Mouse (Mus musculus) limb, embryonic 15.5 days (tissue): ENCODE measurements around the gene Zfp629. TPM values are rescaled to one million over a fixed set of nuclear protein-coding genes. Genes with fewer than 3 reads are reported as not detected.

ENCODE experiments used
- ATAC-seq: fragments of 200-750 bp; cut with Nextera tagmentation; 2 replicates; pipeline ENCODE4 v1.8.0; 2017; ENCODE audit warnings: low read depth, moderate TSS enrichment; ENCODE audit not compliant: insufficient number of reproducible peaks, low FRiP score, low TSS enrichment
- H3K27ac ChIP-seq: fragments of 300-500 bp; sonication (generic); 2 replicates; pipeline ENCODE4 v1.5.1; 2015; ENCODE audit warnings: moderate library complexity, mild to moderate bottlenecking, inconsistent platforms
- H3K27me3 ChIP-seq: fragments of 300-500 bp; sonication (generic); 2 replicates; pipeline ENCODE4 v1.6.1; 2015; ENCODE audit warnings: inconsistent platforms
- H3K36me3 ChIP-seq: fragments of 300-500 bp; sonication (generic); 2 replicates; pipeline ENCODE4 v1.6.1; 2015; ENCODE audit warnings: inconsistent platforms
- H3K4me1 ChIP-seq: fragments of 300-500 bp; sonication (generic); 2 replicates; pipeline ENCODE4 v1.6.1; 2015; ENCODE audit warnings: inconsistent platforms
- H3K4me2 ChIP-seq: fragments of 300-500 bp; sonication (generic); 2 replicates; pipeline ENCODE4 v1.6.1; 2015; ENCODE audit warnings: mild to moderate bottlenecking, inconsistent platforms
- H3K4me3 ChIP-seq: fragments of 300-500 bp; sonication (generic); 2 replicates; pipeline ENCODE4 v1.5.1; 2015; ENCODE audit warnings: mild to moderate bottlenecking, inconsistent platforms
- H3K9ac ChIP-seq: fragments of 300-500 bp; sonication (generic); 2 replicates; pipeline ENCODE4 v1.6.1; 2015; ENCODE audit warnings: inconsistent platforms
- H3K9me3 ChIP-seq: fragments of 300-500 bp; sonication (generic); 2 replicates; pipeline ENCODE4 v1.6.1; 2016; ENCODE audit warnings: inconsistent platforms
- WGBS: fragments of 180-500 bp; shearing (Covaris S2); methylation state at CpG from one replicate; pipeline ENCODE4 v1.1.7; 2015; 5-methylcytosine and 5-hydroxymethylcytosine counted together
- polyA plus RNA-seq: library from polyadenylated mRNA; unstranded; fragments of >200 nt; fragmentation: Nextera tagmentation; extraction: Ambion mirVana; gene quantifications from 2 replicates; pipeline ENCODE4 v1.2.1, GENCODE M21; 2015

The Zfp629 gene
- polyA plus RNA-seq, 1 experiment from 2014 or later = 11.7 TPM

GRCm38 (mm10) chr7:127613501-127613900, 2.1 kb downstream of the Zfp629 start:
- H3K4me1 ChIP-seq = peaks cover 19% of the 10 kb centered on the region
- ATAC-seq = no peak
- WGBS = 82% methylated on average over 8 of the region's 8 CpGs

GRCm38 (mm10) chr7:127611561-127611960, 4.0 kb downstream of the Zfp629 start:
- Histone ChIP-seq H3K27me3 (no peaks in the 10 kb centered on the region), H3K4me3 (no peak overlapping the region), H3K9me3 (no peaks in the 10 kb centered on the region), H3K36me3 (peaks cover 60% of the 10 kb centered on the region), H3K4me1 (peaks cover 19% of the 10 kb centered on the region), H3K9ac (no peak overlapping the region), H3K27ac (no peak overlapping the region), H3K4me2 (no peak overlapping the region)
- ATAC-seq = no peak
- 96% methylated on average over 26 of the region's 26 CpGs for WGBS

More at GRCm38 (mm10) chr7:127613501-127613900, 2.1 kb downstream of the Zfp629 start:
- peak overlapping the region; percentile 75; the same call in 1 of the 2 replicates for H3K4me2 ChIP-seq
- H3K9me3 ChIP-seq = no peaks in the 10 kb centered on the region
- no peak overlapping the region for H3K27ac ChIP-seq
- H3K9ac ChIP-seq = no peak overlapping the region
- peak overlapping the region; percentile 97; the same call in 1 of the 2 replicates for H3K4me3 ChIP-seq
- H3K27me3 ChIP-seq = no peaks in the 10 kb centered on the region
- peaks cover 44% of the 10 kb centered on the region for H3K36me3 ChIP-seq

GRCm38 (mm10) chr7:127611011-127611410, 4.6 kb downstream of the Zfp629 start:
- no peak for ATAC-seq
- Histone ChIP-seq H3K4me1 (peaks cover 15% of the 10 kb centered on the region), H3K27ac (no peak overlapping the region), H3K9me3 (no peaks in the 10 kb centered on the region), H3K36me3 (peaks cover 65% of the 10 kb centered on the region), H3K4me2 (no peak overlapping the region), H3K27me3 (no peaks in the 10 kb centered on the region), H3K4me3 (no peak overlapping the region), H3K9ac (no peak overlapping the region)
- 96% methylated on average over 29 of the region's 29 CpGs for WGBS

GRCm38 (mm10) chr7:127607150-127607549, 8.4 kb downstream of the Zfp629 start:
- no peak overlapping the region for H3K9ac ChIP-seq
- H3K27me3 ChIP-seq = no peaks in the 10 kb centered on the region
- no peak overlapping the region for H3K4me2 ChIP-seq
- H3K4me1 ChIP-seq = no peaks in the 10 kb centered on the region
- WGBS = 86% methylated on average over 6 of the region's 6 CpGs
- ATAC-seq = no peak
- no peak overlapping the region for H3K4me3 ChIP-seq
- no peaks in the 10 kb centered on the region for H3K9me3 ChIP-seq
- no peak overlapping the region for H3K27ac ChIP-seq
- H3K36me3 ChIP-seq = peaks cover 81% of the 10 kb centered on the region

GRCm38 (mm10) chr7:127604256-127604655, 11.3 kb downstream of the Zfp629 start:
- H3K4me1 ChIP-seq = no peaks in the 10 kb centered on the region
- H3K36me3 ChIP-seq = peaks cover 81% of the 10 kb centered on the region
- no peak overlapping the region for H3K27ac ChIP-seq

GRCm38 (mm10) chr7:127602903-127603302, 12.7 kb downstream of the Zfp629 start:
- Histone ChIP-seq H3K4me1 (no peaks in the 10 kb centered on the region), H3K4me2 (no peak overlapping the region), H3K36me3 (peaks cover 79% of the 10 kb centered on the region), H3K27ac (no peak overlapping the region), H3K9ac (no peak overlapping the region), H3K4me3 (no peak overlapping the region), H3K27me3 (no peaks in the 10 kb centered on the region), H3K9me3 (no peaks in the 10 kb centered on the region)
- no peak for ATAC-seq
- WGBS = 86% methylated on average over 2 of the region's 2 CpGs

More at GRCm38 (mm10) chr7:127604256-127604655, 11.3 kb downstream of the Zfp629 start:
- 87% methylated on average over 10 of the region's 10 CpGs for WGBS
- Histone ChIP-seq H3K27me3 (no peaks in the 10 kb centered on the region), H3K4me3 (no peak overlapping the region), H3K9ac (no peak overlapping the region), H3K9me3 (no peaks in the 10 kb centered on the region), H3K4me2 (no peak overlapping the region)
- ATAC-seq = no peak

GRCm38 (mm10) chr7:127601735-127602134, 13.9 kb downstream of the Zfp629 start:
- Histone ChIP-seq H3K4me3 (no peak overlapping the region), H3K9ac (no peak overlapping the region), H3K36me3 (peaks cover 80% of the 10 kb centered on the region), H3K9me3 (no peaks in the 10 kb centered on the region), H3K27ac (no peak overlapping the region), H3K27me3 (no peaks in the 10 kb centered on the region), H3K4me1 (no peaks in the 10 kb centered on the region), H3K4me2 (no peak overlapping the region)
- ATAC-seq = no peak
- WGBS = 87% methylated on average over 4 of the region's 4 CpGs

- Histone ChIP-seq H3K4me3 (no peak overlapping the region), H3K4me1 (no peaks in the 10 kb centered on the region), H3K36me3 (peaks cover 85% of the 10 kb centered on the region), H3K4me2 (no peak overlapping the region), H3K27ac (no peak overlapping the region), H3K9ac (no peak overlapping the region), H3K27me3 (no peaks in the 10 kb centered on the region), H3K9me3 (no peaks in the 10 kb centered on the region)
- 90% methylated on average over 7 of the region's 7 CpGs for WGBS
- no peak for ATAC-seq
Measured at GRCm38 (mm10) chr7:127600612-127601011, 15.0 kb downstream of the Zfp629 start.

- H3K4me3 ChIP-seq = no peak overlapping the region
- H3K27ac ChIP-seq = no peak overlapping the region
- peaks cover 97% of the 10 kb centered on the region for H3K36me3 ChIP-seq
- H3K9ac ChIP-seq = no peak overlapping the region
- H3K4me1 ChIP-seq = no peaks in the 10 kb centered on the region
- 94% methylated on average over 17 of the region's 17 CpGs for WGBS
- no peaks in the 10 kb centered on the region for H3K27me3 ChIP-seq
- no peak overlapping the region for H3K4me2 ChIP-seq
- H3K9me3 ChIP-seq = no peaks in the 10 kb centered on the region
- ATAC-seq = no peak
Measured at GRCm38 (mm10) chr7:127596747-127597146, 18.9 kb downstream of the Zfp629 start.

GRCm38 (mm10) chr7:127592575-127592974, 23.0 kb downstream of the Zfp629 start:
- H3K4me2 ChIP-seq = no peak overlapping the region
- no peaks in the 10 kb centered on the region for H3K9me3 ChIP-seq
- WGBS = 90% methylated on average over 14 of the region's 14 CpGs
- peaks cover 10% of the 10 kb centered on the region for H3K4me1 ChIP-seq
- H3K4me3 ChIP-seq = no peak overlapping the region
- no peaks in the 10 kb centered on the region for H3K27me3 ChIP-seq
- H3K9ac ChIP-seq = no peak overlapping the region
- peaks cover 80% of the 10 kb centered on the region for H3K36me3 ChIP-seq
- no peak for ATAC-seq
- H3K27ac ChIP-seq = no peak overlapping the region

GRCm38 (mm10) chr7:127591108-127591507, 24.5 kb downstream of the Zfp629 start:
- 92% methylated on average over 10 of the region's 10 CpGs for WGBS
- H3K4me2 ChIP-seq = no peak overlapping the region
- H3K9ac ChIP-seq = no peak overlapping the region
- H3K4me3 ChIP-seq = no peak overlapping the region
- H3K4me1 ChIP-seq = peaks cover 17% of the 10 kb centered on the region
- no peaks in the 10 kb centered on the region for H3K27me3 ChIP-seq
- ATAC-seq = no peak
- H3K36me3 ChIP-seq = peaks cover 65% of the 10 kb centered on the region
- no peaks in the 10 kb centered on the region for H3K9me3 ChIP-seq
- no peak overlapping the region for H3K27ac ChIP-seq

GRCm38 (mm10) chr7:127589637-127590036, 26.0 kb downstream of the Zfp629 start:
- no peaks in the 10 kb centered on the region for H3K27me3 ChIP-seq
- peak overlapping the region; percentile 89; the same call in 1 of the 2 replicates for H3K9ac ChIP-seq
- H3K4me2 ChIP-seq = peak overlapping the region; percentile 87
- H3K4me1 ChIP-seq = peaks cover 17% of the 10 kb centered on the region
- 86% methylated on average over 9 of the region's 9 CpGs for WGBS
- H3K4me3 ChIP-seq = peak overlapping the region; percentile 89
- H3K27ac ChIP-seq = no peak overlapping the region
- H3K36me3 ChIP-seq = peaks cover 55% of the 10 kb centered on the region
- no peak for ATAC-seq
- H3K9me3 ChIP-seq = no peaks in the 10 kb centered on the region

- H3K4me2 ChIP-seq = peak overlapping the region; percentile 87
- H3K4me1 ChIP-seq = peaks cover 17% of the 10 kb centered on the region
- 4% methylated on average over 29 of the region's 29 CpGs for WGBS
- peaks cover 55% of the 10 kb centered on the region for H3K36me3 ChIP-seq
- H3K9me3 ChIP-seq = no peaks in the 10 kb centered on the region
- H3K27me3 ChIP-seq = no peaks in the 10 kb centered on the region
- peak overlapping the region; percentile 58; the same call in 1 of the 2 replicates for H3K27ac ChIP-seq
- ATAC-seq = no peak
- H3K9ac ChIP-seq = peak overlapping the region; percentile 89
- H3K4me3 ChIP-seq = peak overlapping the region; percentile 89
Measured at GRCm38 (mm10) chr7:127588901-127589300, 26.7 kb downstream of the Zfp629 start.
